Mouse (Mus musculus) neural tube, embryonic 14.5 days (tissue): Measurements from ENCODE around the gene Ceacam16. TPM values are rescaled to one million over a fixed set of nuclear protein-coding genes. Genes with fewer than 3 reads are reported as not detected.

Source experiments
- ATAC-seq: fragments of 200-750 bp; cut with Nextera tagmentation; 2 replicates; pipeline ENCODE4 v1.8.0; 2017; ENCODE audit warnings: low read depth, mild to moderate bottlenecking, moderate TSS enrichment, moderate library complexity
- H3K27ac ChIP-seq: fragments of 300-500 bp; sonication (generic); 2 replicates; pipeline ENCODE4 v1.5.1; 2014; ENCODE audit warnings: low read depth, mild to moderate bottlenecking, control low read depth, low read length, moderate library complexity, mixed read lengths
- H3K27me3 ChIP-seq: fragments of 300-500 bp; sonication (generic); 2 replicates; pipeline ENCODE4 v1.6.1; 2014; ENCODE audit warnings: low read length; ENCODE audit not compliant: control insufficient read depth, insufficient read depth
- H3K36me3 ChIP-seq: fragments of 300-500 bp; sonication (generic); 2 replicates; pipeline ENCODE4 v1.6.1; 2014; ENCODE audit warnings: low read length, mixed read lengths; ENCODE audit not compliant: control insufficient read depth, insufficient read depth
- H3K4me1 ChIP-seq: fragments of 300-500 bp; sonication (generic); 2 replicates; pipeline ENCODE4 v1.6.1; 2014; ENCODE audit warnings: low read length; ENCODE audit not compliant: control insufficient read depth, insufficient read depth
- H3K4me2 ChIP-seq: fragments of 300-500 bp; sonication (generic); 2 replicates; pipeline ENCODE4 v1.6.1; 2014; ENCODE audit warnings: mild to moderate bottlenecking, low read depth, low read length, control low read depth
- H3K4me3 ChIP-seq: fragments of 300-500 bp; sonication (generic); 2 replicates; pipeline ENCODE4 v1.5.1; 2014; ENCODE audit warnings: low read depth, low read length, control low read depth, mixed read lengths
- H3K9ac ChIP-seq: fragments of 300-500 bp; sonication (generic); replicated peaks from 2 replicates; pipeline ENCODE4 v1.6.1; 2014; ENCODE audit warnings: low read depth, mild to moderate bottlenecking, control low read depth, low read length, mixed read lengths
- H3K9me3 ChIP-seq: fragments of 300-500 bp; sonication (generic); 2 replicates; pipeline ENCODE4 v1.6.1; 2016; ENCODE audit warnings: low read length; ENCODE audit not compliant: control insufficient read depth
- WGBS: fragments of 180-500 bp; shearing (Covaris S2); extraction: QIAGEN DNeasy Blood & Tissue Kit; methylation state at CpG from one replicate; pipeline ENCODE4 v1.1.7; 2014; 5-methylcytosine and 5-hydroxymethylcytosine counted together
- polyA plus RNA-seq: library from polyadenylated mRNA; unstranded; fragments of >200 nt; fragmentation: Nextera tagmentation; extraction: Ambion mirVana; gene quantifications from 2 replicates; pipeline ENCODE4 v1.2.1, GENCODE M21; 2014

Gene Ceacam16
- polyA plus RNA-seq, 1 experiment from 2014 or later = 0.37 TPM

DNA sequence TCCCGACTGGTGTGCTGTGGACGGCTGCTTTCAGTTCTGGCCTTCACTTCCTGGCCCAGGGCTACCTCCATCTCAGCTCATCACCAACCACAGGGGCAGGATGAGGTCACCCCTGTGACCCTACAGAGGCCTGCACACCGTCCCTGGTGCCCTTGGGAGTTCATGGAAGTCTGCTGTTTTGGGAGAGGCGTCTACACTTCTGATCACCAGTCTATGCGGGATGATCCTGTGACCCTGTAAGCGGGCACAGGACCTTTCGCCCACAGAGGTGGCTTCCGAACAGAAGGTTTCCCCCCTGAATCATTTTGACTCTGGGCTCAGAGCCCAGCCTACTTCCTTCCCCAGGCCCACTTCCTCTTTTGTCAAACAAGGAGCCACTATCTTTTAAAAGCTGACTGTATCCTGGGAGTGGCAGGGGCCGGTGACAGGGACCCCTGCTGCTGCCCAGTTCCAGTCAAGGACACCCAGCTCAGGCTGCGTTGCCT, 10.1 kb upstream of the Ceacam16 start:
- no peak for ATAC-seq
- Histone ChIP-seq H3K4me3 (no peak overlapping the region), H3K36me3 (no peaks in the 10 kb centered on the region), H3K27me3 (no peaks in the 10 kb centered on the region), H3K4me2 (no peak overlapping the region), H3K27ac (no peak overlapping the region), H3K9ac (no peak overlapping the region), H3K9me3 (no peaks in the 10 kb centered on the region), H3K4me1 (no peaks in the 10 kb centered on the region)
- WGBS = 71% methylated on average over 10 of the region's 10 CpGs

DNA sequence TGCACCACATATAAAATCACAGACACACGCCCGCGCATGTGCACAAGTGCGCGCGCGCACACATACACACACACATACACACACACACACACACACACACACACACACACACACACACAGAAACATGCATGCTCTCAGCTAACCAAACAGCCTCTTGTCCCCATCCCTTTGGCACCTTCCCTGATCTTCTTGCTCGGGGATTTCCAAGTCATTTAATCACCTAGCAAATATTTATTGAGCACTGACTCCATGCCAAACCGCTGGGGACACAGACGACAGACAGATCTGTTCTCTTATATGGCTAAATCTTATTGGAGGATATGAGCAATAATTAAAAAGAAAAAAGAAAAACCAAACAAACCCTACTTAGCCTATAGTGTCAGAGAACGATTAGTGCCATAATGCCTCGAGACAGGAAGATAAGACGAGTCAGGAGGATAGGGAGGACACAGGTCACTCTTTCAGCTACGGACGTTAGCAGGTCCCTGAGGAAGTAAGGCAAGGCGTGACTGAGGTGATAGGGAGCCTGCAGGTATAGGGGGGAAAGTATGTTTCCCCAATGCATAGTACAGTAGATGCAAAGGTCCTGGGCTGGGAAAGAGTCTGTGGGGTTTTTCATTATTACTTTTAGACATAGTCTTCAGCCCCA, 6.8 kb upstream of the Ceacam16 start:
- Histone ChIP-seq H3K4me3 (no peak overlapping the region), H3K9me3 (no peaks in the 10 kb centered on the region), H3K27me3 (no peaks in the 10 kb centered on the region), H3K9ac (no peak overlapping the region), H3K4me2 (no peak overlapping the region), H3K36me3 (no peaks in the 10 kb centered on the region), H3K4me1 (no peaks in the 10 kb centered on the region), H3K27ac (no peak overlapping the region)
- ATAC-seq = no peak
- WGBS = 92% methylated on average over 16 of the region's 16 CpGs

DNA sequence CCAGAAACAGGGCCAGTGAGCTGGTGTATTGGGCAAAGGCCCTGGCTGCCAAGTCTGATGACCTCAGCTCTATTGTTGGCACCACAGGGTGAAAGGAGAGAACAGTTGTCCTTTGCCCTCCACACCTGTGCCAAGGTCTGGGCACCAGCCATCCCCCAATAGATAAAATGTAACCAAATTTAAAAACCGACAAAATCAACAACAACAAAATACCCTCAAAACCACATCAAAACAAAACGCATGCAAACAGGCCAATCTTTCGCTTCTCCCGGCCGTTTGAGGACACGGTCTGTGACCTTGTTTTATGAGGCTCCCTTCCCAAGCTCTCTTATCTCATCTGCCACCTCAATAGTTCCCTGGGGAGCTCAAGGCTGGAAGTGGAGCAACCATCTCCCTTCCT, 5.4 kb upstream of the Ceacam16 start:
- H3K4me2 ChIP-seq = no peak overlapping the region
- 79% methylated on average over 6 of the region's 6 CpGs for WGBS
- no peak overlapping the region for H3K9ac ChIP-seq
- no peaks in the 10 kb centered on the region for H3K36me3 ChIP-seq
- ATAC-seq = no peak
- no peaks in the 10 kb centered on the region for H3K27me3 ChIP-seq
- H3K4me3 ChIP-seq = no peak overlapping the region
- H3K4me1 ChIP-seq = no peaks in the 10 kb centered on the region
- H3K9me3 ChIP-seq = no peaks in the 10 kb centered on the region
- no peak overlapping the region for H3K27ac ChIP-seq

DNA sequence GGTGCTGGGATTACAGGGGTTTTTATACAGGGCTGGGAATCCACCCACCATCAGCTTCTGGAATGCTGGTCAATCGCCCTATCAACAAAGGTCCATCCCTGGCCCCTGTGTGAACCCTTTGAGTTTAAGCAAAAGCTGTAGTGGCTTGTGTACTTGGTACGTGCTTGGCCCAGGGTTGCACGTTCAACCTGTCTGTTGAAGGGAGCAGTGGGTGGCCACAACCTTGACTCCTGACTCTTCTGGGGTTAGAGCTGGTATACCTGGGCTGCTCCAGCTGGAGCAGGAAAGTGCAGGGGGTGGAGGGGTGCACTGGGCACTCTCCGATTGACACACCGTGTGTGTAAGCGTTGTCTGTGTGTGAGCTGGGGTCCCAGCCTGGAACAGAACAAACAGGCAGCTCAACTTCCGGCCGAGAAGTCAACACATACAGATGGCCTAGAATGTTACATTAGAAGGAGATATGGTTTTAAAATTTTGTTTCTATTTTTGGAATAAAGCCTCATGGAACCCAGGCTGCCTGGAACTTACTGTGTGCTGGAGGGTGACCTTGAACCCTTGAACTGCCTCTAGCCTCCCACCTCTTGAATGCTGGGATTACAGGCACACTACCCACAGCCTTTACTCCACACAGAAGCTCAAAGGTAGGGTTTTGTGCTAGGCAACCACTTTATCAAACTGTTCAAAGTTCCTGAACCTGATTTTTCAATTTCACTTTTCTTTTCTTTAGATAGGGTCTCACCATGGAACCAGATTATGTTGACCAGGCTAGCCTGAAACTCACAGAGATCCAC, 4.3 kb upstream of the Ceacam16 start:
- H3K27me3 ChIP-seq = no peaks in the 10 kb centered on the region
- no peak overlapping the region for H3K4me2 ChIP-seq
- no peak overlapping the region for H3K4me3 ChIP-seq
- H3K27ac ChIP-seq = no peak overlapping the region
- no peak for ATAC-seq
- H3K4me1 ChIP-seq = no peaks in the 10 kb centered on the region
- no peak overlapping the region for H3K9ac ChIP-seq
- no peaks in the 10 kb centered on the region for H3K36me3 ChIP-seq
- H3K9me3 ChIP-seq = no peaks in the 10 kb centered on the region
- 86% methylated on average over 8 of the region's 8 CpGs for WGBS

DNA sequence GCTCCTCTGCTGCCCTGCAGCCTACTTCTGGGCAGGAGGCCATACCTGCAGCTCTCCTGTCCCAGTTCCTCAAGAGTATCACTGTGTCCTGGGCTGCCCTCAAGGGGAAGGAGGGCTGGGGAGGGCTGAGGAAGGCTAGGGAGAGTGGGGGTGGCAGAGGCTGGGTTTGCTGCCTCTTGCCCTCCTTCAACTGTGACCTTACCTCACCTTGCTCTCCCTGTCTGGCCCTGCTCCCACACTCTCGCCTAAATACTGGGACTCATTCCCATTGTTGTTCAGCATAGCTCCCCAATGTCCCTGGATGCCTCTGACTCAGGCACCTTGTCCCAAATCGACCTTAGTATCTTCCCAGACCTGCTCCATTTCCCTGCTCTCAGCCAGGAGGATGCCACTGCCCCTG, 3.1 kb upstream of the Ceacam16 start:
- 52% methylated on average over 2 of the region's 2 CpGs for WGBS
- Histone ChIP-seq H3K9ac (no peak overlapping the region), H3K4me2 (no peak overlapping the region), H3K9me3 (no peaks in the 10 kb centered on the region), H3K27me3 (no peaks in the 10 kb centered on the region), H3K36me3 (no peaks in the 10 kb centered on the region), H3K27ac (no peak overlapping the region), H3K4me1 (no peaks in the 10 kb centered on the region), H3K4me3 (no peak overlapping the region)
- no peak for ATAC-seq

- Histone ChIP-seq H3K4me3 (no peak overlapping the region), H3K9ac (no peak overlapping the region), H3K4me2 (no peak overlapping the region), H3K9me3 (no peaks in the 10 kb centered on the region), H3K36me3 (no peaks in the 10 kb centered on the region), H3K4me1 (no peaks in the 10 kb centered on the region), H3K27ac (no peak overlapping the region), H3K27me3 (no peaks in the 10 kb centered on the region)
- no peak for ATAC-seq
- 75% methylated on average over 10 of the region's 10 CpGs for WGBS
Observed at GRCm38 (mm10) chr7:19859740-19860139, 1.4 kb downstream of the Ceacam16 start.

- Histone ChIP-seq H3K27ac (no peak overlapping the region), H3K9me3 (no peaks in the 10 kb centered on the region), H3K4me1 (no peaks in the 10 kb centered on the region), H3K36me3 (no peaks in the 10 kb centered on the region), H3K9ac (no peak overlapping the region), H3K4me3 (no peak overlapping the region), H3K27me3 (no peaks in the 10 kb centered on the region), H3K4me2 (no peak overlapping the region)
- ATAC-seq = no peak
- 89% methylated on average over 6 of the region's 6 CpGs for WGBS
Observed at GRCm38 (mm10) chr7:19856283-19856682, 4.8 kb downstream of the Ceacam16 start.

DNA sequence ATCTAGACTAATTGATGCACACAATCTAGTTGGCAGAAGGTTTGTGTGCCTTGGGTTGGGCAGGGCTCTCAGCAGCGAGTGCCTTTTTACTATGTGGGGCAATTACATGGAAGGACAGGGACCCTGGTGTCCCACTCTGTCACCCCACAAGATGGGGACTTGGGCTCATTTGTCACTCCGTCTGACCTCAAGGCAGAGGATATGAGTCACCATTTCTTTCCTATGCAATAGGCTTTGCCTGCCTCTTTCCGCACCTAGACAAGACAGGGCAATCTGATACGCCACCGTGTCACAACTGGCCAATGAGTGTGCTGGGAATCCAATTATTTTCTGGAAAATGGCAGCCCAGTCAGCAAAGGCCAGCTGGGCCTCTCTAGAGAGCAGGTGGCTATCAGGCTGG, 5.4 kb downstream of the Ceacam16 start:
- WGBS = 87% methylated on average over 5 of the region's 5 CpGs

DNA sequence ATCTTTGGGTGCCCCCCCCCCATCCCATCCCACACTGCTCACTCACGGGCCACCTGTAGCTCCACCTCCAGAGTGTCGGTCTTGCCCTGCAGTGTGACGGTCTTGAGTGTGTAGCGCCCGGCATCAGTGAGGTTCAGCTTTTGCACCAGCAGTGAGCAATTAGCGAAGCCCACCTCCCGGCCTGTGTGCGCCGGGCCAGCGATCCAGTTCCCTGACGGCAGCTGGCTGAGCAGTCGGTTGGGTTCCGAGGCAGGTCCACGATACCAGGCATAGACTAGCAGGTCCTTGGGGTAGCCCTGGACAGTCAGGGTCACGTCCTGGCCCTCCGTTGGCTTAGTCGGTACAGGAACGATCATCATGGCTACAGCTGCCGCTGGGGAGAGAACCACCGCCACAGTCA, 7.6 kb downstream of the Ceacam16 start:
- Histone ChIP-seq H3K27ac (no peak overlapping the region), H3K9me3 (no peaks in the 10 kb centered on the region), H3K4me1 (no peaks in the 10 kb centered on the region), H3K9ac (no peak overlapping the region), H3K4me3 (no peak overlapping the region), H3K4me2 (no peak overlapping the region), H3K36me3 (no peaks in the 10 kb centered on the region), H3K27me3 (no peaks in the 10 kb centered on the region)
- no peak for ATAC-seq
- WGBS = 92% methylated on average over 20 of the region's 20 CpGs

More for the DNA sequence above, 5.4 kb downstream of the Ceacam16 start:
- Histone ChIP-seq H3K4me3 (no peak overlapping the region), H3K9me3 (no peaks in the 10 kb centered on the region), H3K27me3 (no peaks in the 10 kb centered on the region), H3K36me3 (no peaks in the 10 kb centered on the region), H3K4me2 (no peak overlapping the region), H3K4me1 (no peaks in the 10 kb centered on the region), H3K9ac (no peak overlapping the region), H3K27ac (no peak overlapping the region)
- ATAC-seq = no peak
